Mouse (Mus musculus) olfactory bulb, adult 2 months (tissue): ENCODE measurements around the gene Sipa1l3.

Source experiments
- CTCF ChIP-seq: fragments of 200-500 bp; IDR thresholded peaks from 2 replicates; pipeline ENCODE4 v1.5.1; 2012; ENCODE audit warnings: low read depth, mild to moderate bottlenecking, low read length, moderate library complexity; ENCODE audit not compliant: insufficient read depth
- POLR2A ChIP-seq: fragments of 200-500 bp; IDR thresholded peaks from 2 replicates; pipeline ENCODE4 v1.6.1; 2012; ENCODE audit warnings: mild to moderate bottlenecking, low read depth, low read length, moderate library complexity; ENCODE audit not compliant: insufficient read depth

DNA sequence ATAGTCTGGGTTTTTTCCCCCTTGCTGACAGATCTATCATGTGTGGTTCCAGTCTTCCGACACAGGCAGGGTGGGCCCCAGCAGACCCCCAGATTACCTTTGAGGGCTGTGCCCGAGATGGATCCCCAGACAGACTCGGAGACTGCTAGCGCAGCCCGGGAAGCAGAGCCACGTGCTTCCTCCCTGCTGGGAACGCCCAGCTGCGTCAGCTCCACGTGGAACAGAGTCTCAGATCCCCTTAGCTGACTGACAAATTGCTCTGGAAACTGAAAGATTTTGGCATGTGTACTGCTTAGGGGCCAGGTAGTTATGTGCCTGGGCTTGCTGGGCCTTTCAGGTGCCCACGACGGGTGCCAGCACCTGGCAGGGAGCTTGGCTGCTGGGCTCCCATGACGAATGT lies 176.7 kb downstream of the Sipa1l3 start:
- TF ChIP-seq CTCF, result no peak
- no peak for TF ChIP-seq POLR2A
